Comparison of ENCODE assay signal across 8 mouse cellular contexts in the genomic region with DNA sequence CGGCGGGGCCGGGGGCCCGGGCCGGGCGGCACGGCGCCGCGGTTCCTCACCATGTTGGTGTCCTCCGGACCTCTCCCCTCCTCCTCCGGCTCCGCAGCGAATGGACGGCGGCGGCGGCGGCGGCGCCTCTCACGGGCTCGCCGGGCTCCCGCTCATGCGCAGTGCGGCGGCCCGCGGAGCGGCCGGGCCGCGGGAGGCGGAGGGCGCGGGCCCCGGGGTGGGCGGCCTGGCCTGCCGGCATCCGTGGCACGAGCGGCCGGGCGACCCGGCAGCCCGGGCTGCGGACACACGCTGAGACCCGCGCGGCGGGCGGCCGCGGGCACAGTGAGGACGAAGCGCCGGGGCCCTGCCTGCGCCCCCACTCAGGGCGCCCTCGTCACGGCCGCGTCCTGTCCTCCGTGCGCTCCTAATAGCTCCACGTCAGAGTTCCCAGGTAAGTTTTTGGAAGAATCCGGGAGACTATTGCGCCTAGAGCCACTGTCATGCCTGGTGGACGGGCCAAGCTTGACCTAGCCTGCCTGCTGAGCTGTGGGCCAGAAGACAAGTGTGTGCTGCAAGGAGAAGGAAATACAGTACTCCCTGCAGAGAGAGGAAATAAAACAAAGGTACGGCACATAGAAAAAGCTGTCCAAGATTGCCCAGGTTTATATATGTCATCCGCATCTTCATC. TPM values are rescaled to one million over a fixed set of nuclear protein-coding genes. Genes with fewer than 3 reads are reported as not detected.
DNase-seq lines count a peak whose midpoint lies in the region; ATAC-seq and TF ChIP-seq lines count a peak whose summit lies in the region.

No protein-coding gene starts in this region.

- intact Hi-C loops in gastrocnemius, postnatal 14 days (cut with DNase I; ENCODE audit: low total_unique reads): no loop called here
- intact Hi-C loops in left cerebral cortex, postnatal 25 days (cut with DNase I): loop anchor here (5.0 to 10.0 kb wide), 2 partner anchors 69 to 178 kb away; partner anchors contain the start of genes Atp11b and Mccc1

- H3K4me3 ChIP-seq in cortical plate, adult 2 months (ENCODE audit: insufficient read depth, low read length): peak overlapping the region; percentile 93

- no peak for TF ChIP-seq CTCF in cortical plate, adult 2 months (IDR thresholded peaks at IDR 0.05; ENCODE audit: extremely low read depth, insufficient read depth, low read length)

- ATAC-seq in inflammation-experienced regulatory T-cells, adult 6 months: peak; percentile 69
- peak; percentile 31 for ATAC-seq in megakaryocyte-erythroid progenitor cell, adult 5-6 weeks (replicated peaks; ENCODE audit: low FRiP score, low TSS enrichment, poor library complexity, severe bottlenecking)

- H3K4me1 ChIP-seq in cortical plate, adult 2 months (ENCODE audit: control insufficient read depth, insufficient read depth, low read length): peaks cover 7% of the 10 kb centered on the region

- peak; percentile 81 for DNase-seq in ZHBTc4 (ENCODE audit: low read depth, low spot score)
- peak; percentile 83 for DNase-seq in gastrocnemius, postnatal 14 days
- DNase-seq in left cerebral cortex, postnatal 25 days (ENCODE audit: low spot score in 2 of 2): peak; percentile 72 to 79
- DNase-seq in right cerebral cortex, postnatal 10 days (ENCODE audit: low spot score in 2 of 2): peak; percentile 81 to 84
- DNase-seq in urinary bladder, postnatal 14 days (ENCODE audit: low spot score): peak; percentile 82

- no peak for TF ChIP-seq POLR2A in cortical plate, adult 2 months (IDR thresholded peaks at IDR 0.05; ENCODE audit: extremely low read depth, insufficient read depth, low read length)

- H3K27ac ChIP-seq in cortical plate, adult 2 months (ENCODE audit: insufficient read depth, low read length): peak overlapping the region; percentile 91

RNA-seq across cellular contexts. Expression of gene Dcun1d1, which starts 4.4 kb away (rescaled TPM):
- polyA plus RNA-seq in cortical plate, adult 2 months (2012; rRNA removed): 33.5 and 36.3 TPM in 2 replicates
- total RNA-seq in gastrocnemius, postnatal 14 days (2021): 10 to 100 TPM; 65.8 to 79.6 TPM
- 100 to 1,000 TPM; 111 to 129 (median 126) TPM for polyA plus RNA-seq in inflammation-experienced regulatory T-cells, adult 6 months (2017; shearing (Covaris generic))
- 10 to 100 TPM; 71.0 to 77.6 TPM for total RNA-seq in left cerebral cortex, postnatal 25 days (2021)
- total RNA-seq in megakaryocyte-erythroid progenitor cell, adult 5-6 weeks (2014; fragmentation: Nextera tagmentation): 71.7 and 71.9 TPM in 2 replicates
- 259 and 282 TPM in 2 replicates for total RNA-seq in megakaryocyte-erythroid progenitor cell, adult 5-6 weeks (2017)

Comparison
In these comparisons a context has a peak if more than half of its experiments do, and no peak if none do; other contexts are left out.
1. Peak in every context shown above with its lines: DNase-seq, ATAC-seq, H3K4me3 ChIP-seq and H3K27ac ChIP-seq.